Mouse (Mus musculus) CH12.LX (cell line): ENCODE measurements at regions not wholly inside any gene's neighbourhood (a gene's known extent, or its start where the extent isn't known, plus 50 kb on each side); places are given as distances from the start of the nearest gene placed in this dataset.

Experiments used
- DNase-seq: peaks from one replicate; pipeline ENCODE4 v3.0.0-alpha.2; 2013; ENCODE audit errors: extremely low read depth
- H3K27ac ChIP-seq: 2 replicates; pipeline ENCODE4 v1.5.1; 2012; ENCODE audit warnings: low read depth, mild to moderate bottlenecking, control low read depth, moderate library complexity; ENCODE audit not compliant: insufficient read depth
- H3K27me3 ChIP-seq: replicated peaks from 2 replicates; pipeline ENCODE3; 2012; ENCODE audit warnings: inconsistent platforms
- H3K36me3 ChIP-seq, 2 experiments: replicated peaks in 1 of 2; 2 replicates each; pipeline versions ENCODE3 to v1.6.1; 2012; ENCODE audit warnings: inconsistent platforms in 1 of 2, low read length in 1 of 2, mild to moderate bottlenecking in 1 of 2, mixed read lengths in 1 of 2, moderate library complexity in 1 of 2; ENCODE audit not compliant: control insufficient read depth in 1 of 2, insufficient read depth in 1 of 2
- H3K4me1 ChIP-seq, 2 experiments: 2 replicates each; pipeline ENCODE4 v1.6.1; 2012; ENCODE audit warnings: inconsistent platforms in 1 of 2, moderate library complexity in 1 of 2; ENCODE audit not compliant: insufficient read depth in 2 of 2, control insufficient read depth in 1 of 2
- H3K4me2 ChIP-seq: 2 replicates; pipeline ENCODE4 v1.6.1; 2012; ENCODE audit warnings: low read depth, mild to moderate bottlenecking, control low read depth; ENCODE audit not compliant: poor library complexity, insufficient read depth, severe bottlenecking
- H3K4me3 ChIP-seq, 3 experiments: fragments of 150-350 bp in 1 of 3; sonication (generic) in 1 of 3; replicated peaks in 1 of 3; 2 replicates each; pipeline versions ENCODE3 to v1.5.1; 2011 to 2012; ENCODE audit warnings: low read depth in 2 of 3, low read length in 2 of 3, mild to moderate bottlenecking in 2 of 3, moderate library complexity in 2 of 3, control low read depth in 1 of 3, improper control_type of control experiment in 1 of 3, inconsistent platforms in 1 of 3, mixed read lengths in 1 of 3; ENCODE audit not compliant: poor library complexity in 1 of 3
- H3K79me2 ChIP-seq: replicated peaks from 2 replicates; pipeline ENCODE4 v1.6.1; 2012; ENCODE audit warnings: mild to moderate bottlenecking, moderate library complexity; ENCODE audit not compliant: control insufficient read depth, poor library complexity, insufficient read depth, severe bottlenecking; ENCODE audit errors: extremely low read depth
- H3K9ac ChIP-seq: 2 replicates; pipeline ENCODE4 v1.6.1; 2012; ENCODE audit warnings: low read depth, mild to moderate bottlenecking, control low read depth, moderate library complexity; ENCODE audit not compliant: insufficient read depth
- H3K9me3 ChIP-seq: replicated peaks from 2 replicates; pipeline ENCODE3; 2012; ENCODE audit warnings: low read length, inconsistent platforms, mixed read lengths
- CTCF ChIP-seq, 2 experiments: IDR thresholded peaks in 1 of 2; conservative IDR thresholded peaks in 1 of 2; 2 replicates each; pipeline ENCODE4 v1.5.1; 2011 to 2012; ENCODE audit warnings: low read depth in 2 of 2, low read length in 2 of 2, improper control_type of control experiment in 1 of 2, inconsistent platforms in 1 of 2, mild to moderate bottlenecking in 1 of 2, moderate library complexity in 1 of 2
- ETS1 ChIP-seq: conservative IDR thresholded peaks from 2 replicates; pipeline ENCODE4 v1.6.1; 2012; ENCODE audit warnings: low read depth, mild to moderate bottlenecking, inconsistent platforms, low read length, improper control_type of control experiment, moderate library complexity
- HCFC1 ChIP-seq: IDR thresholded peaks from 2 replicates; pipeline ENCODE4 v1.6.1; 2012; ENCODE audit warnings: low read depth, mild to moderate bottlenecking, inconsistent platforms, low read length, improper control_type of control experiment
- JUN ChIP-seq: IDR thresholded peaks from 2 replicates; pipeline ENCODE4 v1.6.1; 2011; ENCODE audit warnings: low read depth, mild to moderate bottlenecking, low read length, improper control_type of control experiment, moderate library complexity; ENCODE audit not compliant: insufficient read depth
- JUND ChIP-seq: conservative IDR thresholded peaks from 2 replicates; pipeline ENCODE4 v1.6.1; 2011; ENCODE audit warnings: low read depth, low read length, improper control_type of control experiment
- KAT2A ChIP-seq: IDR thresholded peaks from 2 replicates; pipeline ENCODE4 v1.6.1; 2012; ENCODE audit warnings: low read length, improper control_type of control experiment, inconsistent platforms; ENCODE audit not compliant: insufficient replicate concordance
- MAFK ChIP-seq: IDR thresholded peaks from 2 replicates; pipeline ENCODE4 v1.6.1; 2011; ENCODE audit warnings: low read length, improper control_type of control experiment; ENCODE audit not compliant: insufficient replicate concordance
- MAZ ChIP-seq: IDR thresholded peaks from 2 replicates; pipeline ENCODE4 v1.6.1; 2012; ENCODE audit warnings: low read depth, mild to moderate bottlenecking, inconsistent platforms, low read length, improper control_type of control experiment, moderate library complexity
- MYC ChIP-seq: IDR thresholded peaks from 2 replicates; pipeline ENCODE4 v1.6.1; 2011; ENCODE audit warnings: low read depth, mild to moderate bottlenecking, improper control_type of control experiment, low read length
- NRF1 ChIP-seq: IDR thresholded peaks from 2 replicates; pipeline ENCODE4 v1.6.1; 2014; ENCODE audit warnings: low read depth, mild to moderate bottlenecking, inconsistent platforms, low read length, improper control_type of control experiment, moderate library complexity
- POLR2A ChIP-seq: IDR thresholded peaks from 2 replicates; pipeline ENCODE4 v1.6.1; 2011; ENCODE audit warnings: low read depth, mild to moderate bottlenecking, improper control_type of control experiment, low read length
- TCF12 ChIP-seq: IDR thresholded peaks from 2 replicates; pipeline ENCODE4 v1.6.1; 2014; ENCODE audit warnings: low read depth, mild to moderate bottlenecking, inconsistent platforms, low read length, improper control_type of control experiment
- USF1 ChIP-seq: IDR thresholded peaks from 2 replicates; pipeline ENCODE4 v1.6.1; 2014; ENCODE audit warnings: low read depth, mild to moderate bottlenecking, inconsistent platforms, low read length, improper control_type of control experiment
- dilution Hi-C: fragments of 300-500 bp; cut with MboI; formaldehyde crosslinking; loops from 2 replicates; pipeline ENCODE4 v1.14.3; 2020; ENCODE audit warnings: low sequenced_read_pairs; ENCODE audit not compliant: extremely low pct_unique_long_range_greater_than_20kb, extremely low pct_ligation_motif_present
- in situ Hi-C: fragments of 300-500 bp; cut with MboI; formaldehyde crosslinking; loops from 3 replicates; pipeline ENCODE4 v1.14.3; 2019; ENCODE audit warnings: low sequenced_read_pairs, low pct_ligation_motif_present, low pct_unique_long_range_greater_than_20kb, mixed read lengths

GRCm38 (mm10) chr9:115665337-115666004, 243.8 kb upstream of the Gadl1 start:
- H3K27ac ChIP-seq = no peak overlapping the region
- H3K79me2 ChIP-seq = no peaks in the 10 kb centered on the region
- no peaks in the 10 kb centered on the region for H3K27me3 ChIP-seq
- dilution Hi-C loops = no loop called here
- peaks cover 0 to 9% of the 10 kb centered on the region in 2 experiments; a peak in 2 of 4 replicates for H3K4me1 ChIP-seq
- H3K36me3 ChIP-seq = no peaks in the 10 kb centered on the region
- H3K9ac ChIP-seq = no peak overlapping the region
- no peaks in the 10 kb centered on the region for H3K9me3 ChIP-seq
- in situ Hi-C loops = no loop called here
- no peak for TF ChIP-seq NRF1
- TF ChIP-seq TCF12 = no peak
- TF ChIP-seq MAZ = no peak
- TF ChIP-seq MYC = no peak
- no peak for TF ChIP-seq HCFC1
- TF ChIP-seq JUND = no peak
- TF ChIP-seq USF1 = no peak
- no peak for TF ChIP-seq ETS1
- TF ChIP-seq KAT2A = no peak
- H3K4me2 ChIP-seq = no peak overlapping the region
- DNase-seq = no peak
- no peak overlapping the region for H3K4me3 ChIP-seq

DNA sequence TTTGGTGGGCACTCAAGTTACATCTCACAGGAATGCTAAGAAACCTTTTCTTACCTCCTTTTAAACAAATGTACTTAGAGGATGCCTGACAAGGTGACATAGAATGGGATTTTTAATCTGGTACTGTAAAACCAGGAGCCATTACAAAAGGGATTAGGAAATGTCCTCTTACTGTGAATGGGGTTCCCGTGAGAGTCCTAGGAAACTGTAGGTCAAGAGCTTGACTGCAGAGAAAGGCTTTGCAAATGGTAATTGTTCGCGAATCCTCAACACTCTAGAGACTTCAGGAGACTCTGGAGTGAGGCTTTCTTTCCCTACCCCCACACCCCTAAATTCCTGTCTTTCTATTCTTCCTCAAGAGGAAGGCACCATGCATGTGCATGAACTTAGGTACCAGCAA, 242.7 kb upstream of the Gadl1 start:
- no peak overlapping the region for H3K4me2 ChIP-seq
- dilution Hi-C loops = no loop called here
- no peaks in the 10 kb centered on the region for H3K27me3 ChIP-seq
- no peaks in the 10 kb centered on the region for H3K36me3 ChIP-seq
- H3K4me1 ChIP-seq = peaks cover 0 to 9% of the 10 kb centered on the region in 2 experiments; a peak in 2 of 4 replicates
- no peak overlapping the region for H3K4me3 ChIP-seq
- no peak overlapping the region for H3K27ac ChIP-seq
- H3K9me3 ChIP-seq = no peaks in the 10 kb centered on the region
- in situ Hi-C loops = no loop called here
- DNase-seq = no peak
- TF ChIP-seq MAFK (no peak), CTCF (conservative IDR thresholded peaks at IDR 0.05 in 1 of 2, IDR thresholded peaks at IDR 0.05 in 1 of 2; ENCODE audit: low read depth in 2 of 2, low read length in 2 of 2) (no peak), KAT2A (no peak), JUND (no peak), JUN (no peak), POLR2A (no peak)
- H3K79me2 ChIP-seq = no peaks in the 10 kb centered on the region
- H3K9ac ChIP-seq = no peak overlapping the region
